Mouse (Mus musculus) layer of hippocampus, postnatal 10 days (tissue): ENCODE data around the gene Dpp8. TPM values are rescaled to one million over a fixed set of nuclear protein-coding genes. Genes with fewer than 3 reads are reported as not detected.
A peak's percentile ranks its signal among the peaks of the same experiment; 100 is the strongest.
"Not testable (repeated sequence)": the region's sequence is repeated elsewhere in the genome, so short reads cannot be mapped to it uniquely, and the experiment has no call there.

Experiments
- DNase-seq, 2 experiments: peaks; one replicate each; pipeline ENCODE4 v3.0.0; 2021; ENCODE audit warnings: low spot score in 2 of 2
- total RNA-seq, 2 experiments: library from RNA; stranded (reverse); gene quantifications; 2 replicates each; pipeline ENCODE4 v1.2.3; 2021

The Dpp8 gene
- total RNA-seq, 2 experiments from 2014 or later: 134 to 140 TPM

DNA sequence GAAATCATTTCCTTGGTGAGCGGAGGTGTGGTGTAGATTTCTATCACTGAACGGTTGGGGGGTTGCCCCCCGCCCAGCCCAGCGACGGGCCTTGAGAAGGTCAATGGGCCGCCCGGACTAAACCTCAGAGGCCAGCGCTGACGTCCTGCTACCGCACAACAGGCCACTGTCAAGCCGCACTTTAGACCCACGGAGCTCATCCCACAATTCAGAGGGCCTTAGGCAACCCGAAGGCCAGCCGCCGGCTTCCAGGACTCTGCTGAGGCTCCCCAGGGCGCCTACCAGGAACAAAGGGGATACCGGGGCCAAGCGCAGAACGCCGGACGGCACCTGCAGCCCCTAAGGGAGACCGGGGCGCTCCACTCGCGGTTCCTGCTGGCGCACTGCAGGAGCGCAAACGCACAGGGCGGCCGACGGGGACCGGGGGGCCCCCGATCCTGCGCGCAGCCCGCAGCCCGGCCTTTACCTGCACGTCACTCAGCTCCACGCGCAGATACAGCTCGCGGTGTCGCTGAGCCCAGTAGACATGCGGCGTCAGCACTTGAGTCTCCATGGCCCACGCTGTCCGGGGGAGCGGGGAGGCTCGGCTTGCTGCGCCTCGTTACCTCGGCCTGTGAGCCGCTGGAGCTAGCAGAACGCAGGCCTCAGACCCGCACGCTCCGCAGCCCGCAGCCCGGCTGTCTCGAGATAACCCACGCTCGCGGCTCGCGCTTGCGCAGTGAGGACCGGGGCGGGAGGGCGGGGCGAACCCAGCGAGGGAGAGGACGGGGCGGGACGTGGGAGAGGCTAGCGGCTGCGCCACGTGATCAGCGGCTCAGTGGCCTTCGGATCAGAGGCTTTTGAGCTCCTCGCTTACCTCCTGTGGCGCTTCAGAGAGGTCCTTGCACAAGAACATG is 11.0 kb upstream of the Dpp8 start, which contains the start of gene Hacd3:
Gene Hacd3 (minus strand): TSS at position 703 of the 896 bp plus-strand sequence.
- DNase-seq: peak; percentile 86 to 91

DNA sequence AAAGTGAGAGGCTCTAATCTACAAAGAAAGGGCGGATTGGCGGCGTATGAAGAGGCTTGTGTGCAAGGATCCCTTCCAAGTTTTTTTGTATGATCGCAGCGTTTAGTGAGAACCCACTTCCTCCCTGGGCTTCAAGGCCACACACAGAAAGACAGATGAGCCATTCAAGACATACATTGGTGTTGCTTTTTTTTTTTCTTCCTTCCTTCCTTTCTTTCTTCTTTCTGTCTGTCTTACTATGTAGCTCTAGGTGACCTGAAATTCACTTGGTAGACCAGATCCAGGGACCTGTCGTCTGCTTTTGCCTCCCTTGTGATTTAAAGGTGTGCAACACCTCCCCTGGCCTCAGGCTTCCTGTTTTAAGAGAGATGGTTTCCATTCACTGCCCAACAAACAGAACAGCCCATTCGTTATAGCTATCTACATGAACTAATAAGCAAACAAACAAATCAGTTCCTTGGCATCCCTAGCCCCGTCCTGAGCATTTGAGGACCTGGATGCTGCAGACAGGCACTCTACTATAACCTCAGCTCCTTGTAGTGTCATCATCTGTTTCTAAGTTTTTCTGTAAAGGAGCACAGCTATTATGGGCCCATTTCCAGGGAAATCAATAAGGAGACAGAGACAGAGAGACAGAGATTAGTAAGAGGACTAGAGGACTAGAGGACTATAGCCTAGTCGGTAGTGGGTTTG is 10.2 kb upstream of the Dpp8 start:
- no peak for DNase-seq

DNA sequence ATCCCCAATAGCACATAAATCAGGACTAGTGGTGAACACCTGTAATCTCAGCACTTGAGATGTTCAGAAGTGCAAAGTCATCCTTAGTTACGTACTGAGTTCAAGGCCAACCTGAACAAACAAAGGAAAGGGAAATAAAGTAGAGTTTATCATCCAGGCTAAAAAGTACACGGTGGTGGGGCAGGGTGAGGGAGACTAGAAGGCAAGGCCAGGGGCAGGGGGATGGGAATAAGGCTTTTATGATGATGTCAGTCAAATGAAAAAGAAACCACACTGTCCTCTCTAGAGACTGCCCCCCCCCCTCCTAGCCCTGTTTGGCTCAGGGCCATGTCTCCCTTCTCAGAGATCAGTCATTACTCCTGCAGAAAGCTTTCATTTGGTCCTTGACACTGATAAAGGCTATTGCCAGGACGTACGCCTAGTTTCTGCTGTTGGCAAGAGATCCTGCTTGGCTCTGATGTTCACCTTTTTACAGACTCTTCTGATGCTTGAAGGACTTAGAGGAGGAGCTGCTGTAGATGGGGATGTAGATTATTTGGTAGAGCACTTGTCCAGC is 9.6 kb upstream of the Dpp8 start:
- DNase-seq: no peak

DNA sequence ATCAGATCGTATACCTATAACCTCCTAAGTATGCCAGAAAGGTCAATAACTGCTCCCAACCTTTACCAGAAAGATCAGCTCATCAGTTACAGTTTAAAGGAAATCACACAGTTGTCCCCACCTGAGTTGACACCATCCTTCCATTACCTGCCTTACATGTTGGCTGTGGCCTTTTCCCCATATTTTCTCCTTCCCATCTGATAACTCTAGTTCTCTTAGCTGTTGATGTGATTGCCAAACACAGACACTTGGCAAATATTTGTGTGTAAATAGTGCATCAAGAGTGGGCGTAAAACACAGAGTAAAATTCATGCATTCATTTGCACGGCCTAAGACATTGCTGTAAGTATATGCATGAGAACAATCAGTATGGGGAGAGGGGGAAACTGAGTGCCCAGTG is 8.8 kb upstream of the Dpp8 start:
- no peak for DNase-seq

DNA sequence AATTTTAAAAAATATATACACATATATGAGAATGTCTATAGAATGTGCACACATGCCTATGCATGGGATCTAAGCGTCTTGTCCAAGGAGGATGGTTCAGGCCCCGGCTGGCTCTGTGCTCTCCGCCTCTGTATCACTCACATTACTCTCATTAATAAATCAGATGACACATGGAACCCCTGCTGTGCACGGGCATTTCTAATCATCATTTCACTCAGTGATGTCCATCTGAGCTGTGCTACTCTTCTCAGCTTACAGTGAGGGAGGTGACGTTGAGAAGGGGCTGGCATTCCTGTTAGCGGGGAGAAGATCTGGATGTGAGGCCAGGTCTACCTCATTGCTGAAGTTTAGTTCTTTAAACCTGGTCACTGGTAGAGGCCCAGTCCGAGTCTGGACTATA is 5.0 kb upstream of the Dpp8 start:
- DNase-seq: no peak

DNA sequence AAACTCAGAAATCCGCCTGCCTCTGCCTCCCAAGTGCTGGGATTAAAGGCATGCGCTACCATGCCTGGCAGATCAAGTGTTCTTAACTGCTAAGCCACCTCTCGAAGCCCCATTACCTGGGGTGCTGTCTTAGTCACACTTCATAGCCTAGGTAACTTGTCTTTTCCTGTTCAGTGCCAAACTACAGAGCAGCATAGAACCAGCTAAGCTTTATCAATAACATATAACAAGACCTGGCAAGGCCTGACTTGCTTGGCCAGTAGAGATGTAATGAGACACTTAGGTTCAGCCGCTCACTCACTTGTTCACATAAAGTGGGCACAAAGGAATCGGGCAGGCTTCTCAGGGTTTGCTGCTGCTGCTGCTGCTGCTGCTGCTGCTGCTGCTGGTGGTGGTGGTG is 3.9 kb upstream of the Dpp8 start:
- DNase-seq: no peak

DNA sequence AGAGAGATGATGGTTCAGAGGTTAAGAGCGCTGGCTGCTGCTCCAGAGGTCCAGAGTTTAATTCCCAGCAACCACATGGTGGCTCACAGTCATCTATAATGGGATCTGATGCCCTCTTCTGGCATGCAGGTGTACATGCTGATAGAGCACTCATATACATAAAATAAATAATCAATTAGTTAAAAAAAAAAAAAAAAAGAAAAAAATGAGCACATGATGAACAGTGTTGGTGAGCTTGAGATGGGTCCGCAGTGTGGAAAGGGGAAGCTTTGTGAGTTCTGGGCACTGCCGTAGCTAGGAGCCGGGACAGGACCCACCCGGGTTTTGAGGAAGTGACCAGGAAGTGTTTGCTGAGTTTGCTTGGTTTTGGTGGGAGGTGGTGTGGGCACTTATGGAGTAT is 859 bp upstream of the Dpp8 start:
- DNase-seq: not testable (repeated sequence)

DNA sequence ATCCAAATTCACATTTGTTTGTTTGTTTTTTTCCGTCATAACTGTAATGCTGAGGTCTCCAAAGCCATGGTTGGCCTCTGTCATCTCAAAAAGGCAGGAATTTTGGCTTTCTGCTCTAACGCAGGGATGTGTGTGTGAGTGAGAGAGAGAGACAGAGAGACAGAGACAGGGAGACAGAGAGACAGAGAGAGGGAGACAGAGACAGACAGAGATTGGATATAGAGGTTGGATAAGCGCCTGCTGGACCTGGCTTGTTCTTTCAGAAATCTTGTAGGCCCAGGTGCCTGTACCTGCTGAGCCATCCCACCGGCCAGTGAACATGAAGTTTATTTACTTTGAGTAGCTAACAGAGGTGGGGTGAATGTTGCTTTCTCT is 333 bp upstream of the Dpp8 start:
- no peak for DNase-seq

DNA sequence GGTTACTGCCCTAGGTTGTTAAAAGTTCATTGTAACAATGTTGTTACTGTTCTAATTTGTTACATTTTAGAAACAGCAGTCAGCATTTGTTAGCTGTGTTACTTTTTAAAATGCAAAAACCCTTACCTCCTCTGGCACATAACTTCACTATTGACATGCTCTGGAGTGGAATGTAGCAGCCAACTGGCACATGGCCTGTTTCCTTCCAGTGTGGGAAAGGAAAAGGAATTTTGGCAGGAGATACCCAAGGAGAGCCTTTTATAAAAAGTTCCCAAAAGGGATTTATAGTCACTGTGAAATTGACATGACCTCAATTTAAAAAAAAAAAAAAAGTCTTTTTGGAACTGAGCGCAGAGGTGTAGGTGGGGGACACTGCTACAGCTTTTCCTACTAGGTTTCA is 4.2 kb downstream of the Dpp8 start:
- DNase-seq: peak in 1 of 2 experiments; percentile 33

DNA sequence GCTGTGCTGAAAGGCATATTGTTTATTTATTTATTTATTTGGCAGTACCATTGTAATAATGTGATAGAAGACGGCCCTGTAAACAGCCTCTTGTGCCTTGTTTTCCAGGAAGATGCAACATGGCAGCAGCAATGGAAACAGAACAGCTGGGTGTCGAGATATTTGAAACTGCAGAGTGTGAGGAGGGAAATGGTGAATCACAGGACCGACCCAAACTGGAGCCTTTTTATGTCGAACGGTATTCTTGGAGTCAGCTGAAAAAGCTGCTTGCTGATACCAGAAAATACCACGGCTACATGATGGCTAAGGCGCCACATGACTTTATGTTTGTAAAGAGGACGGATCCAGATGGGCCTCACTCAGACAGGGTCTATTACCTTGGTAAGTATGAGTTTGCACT is 4.6 kb downstream of the Dpp8 start:
- DNase-seq: no peak

DNA sequence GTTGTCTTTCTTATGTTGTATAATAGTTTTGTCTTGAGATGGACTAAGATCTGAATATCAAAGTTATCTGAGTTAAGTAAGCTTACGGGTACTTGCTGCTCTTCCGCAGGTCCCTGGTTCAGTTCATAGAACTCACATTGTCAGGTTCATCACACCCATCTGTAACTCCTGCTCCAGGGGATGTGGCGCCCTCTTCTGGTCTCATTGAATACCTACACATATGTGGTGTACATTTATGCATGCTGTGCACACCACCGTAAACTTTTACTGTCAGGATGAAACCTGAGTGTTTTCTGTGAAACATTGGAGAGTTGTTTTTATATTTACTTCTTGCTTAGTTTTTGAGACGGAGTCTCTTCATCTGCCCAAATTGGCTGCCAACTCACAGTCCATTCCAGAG is 9.2 kb downstream of the Dpp8 start:
- no peak for DNase-seq

DNA sequence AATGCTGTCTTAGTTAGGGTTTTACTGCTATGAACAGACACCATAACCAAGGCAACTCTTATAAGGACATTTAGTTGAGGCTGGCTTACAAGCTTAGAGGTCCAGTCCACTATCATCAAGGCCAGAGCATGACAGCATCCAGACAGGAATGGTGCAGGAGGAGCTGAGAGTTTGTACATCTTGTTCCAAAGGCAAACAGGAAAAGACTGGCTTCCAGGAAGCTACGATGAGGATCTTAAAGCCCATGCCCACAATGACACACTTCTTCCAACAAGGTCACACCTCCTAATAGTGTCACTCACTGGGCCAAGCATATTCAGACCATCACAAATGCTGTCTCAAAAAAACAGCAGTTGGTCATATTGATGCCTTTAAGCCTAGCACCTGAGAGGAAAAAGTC is 14.8 kb downstream of the Dpp8 start:
- DNase-seq: no peak

DNA sequence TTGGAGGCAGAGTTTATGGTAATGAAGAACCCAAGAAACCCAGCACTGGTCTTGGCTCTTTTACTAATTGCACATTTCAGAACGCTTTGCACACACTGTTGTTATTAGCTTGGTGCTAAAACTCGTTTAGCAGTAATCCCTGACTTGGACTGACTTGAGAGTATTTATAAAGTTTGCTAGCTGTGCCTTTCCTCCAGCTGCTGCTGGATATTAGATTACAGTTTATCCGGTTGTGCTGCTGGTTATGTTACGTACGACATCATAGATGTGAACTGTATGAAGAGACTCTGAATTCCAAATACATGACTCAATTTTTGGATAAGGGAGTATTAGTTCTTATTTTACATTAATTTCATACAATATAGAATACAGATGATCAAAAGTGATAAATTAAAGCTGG is 17.2 kb downstream of the Dpp8 start:
- no peak for DNase-seq

DNA sequence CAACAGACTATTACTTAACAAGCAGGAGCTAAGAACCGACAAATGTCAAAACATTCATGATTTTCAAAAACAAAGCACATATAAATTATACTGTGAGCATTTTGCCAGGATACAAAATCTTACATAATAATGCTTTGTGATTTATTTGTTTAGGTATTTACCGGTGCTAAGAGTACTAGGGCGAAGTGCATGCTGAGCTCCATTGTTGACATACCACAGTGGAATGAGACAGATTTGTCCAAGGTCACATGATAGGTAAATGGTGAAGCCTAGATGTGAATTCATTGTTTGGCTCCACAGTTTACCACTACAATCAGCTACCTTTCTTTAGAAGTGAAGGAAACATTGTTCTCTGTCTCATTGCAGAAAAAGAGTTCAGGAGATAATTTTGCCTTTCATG is 18.8 kb downstream of the Dpp8 start:
- no peak for DNase-seq

DNA sequence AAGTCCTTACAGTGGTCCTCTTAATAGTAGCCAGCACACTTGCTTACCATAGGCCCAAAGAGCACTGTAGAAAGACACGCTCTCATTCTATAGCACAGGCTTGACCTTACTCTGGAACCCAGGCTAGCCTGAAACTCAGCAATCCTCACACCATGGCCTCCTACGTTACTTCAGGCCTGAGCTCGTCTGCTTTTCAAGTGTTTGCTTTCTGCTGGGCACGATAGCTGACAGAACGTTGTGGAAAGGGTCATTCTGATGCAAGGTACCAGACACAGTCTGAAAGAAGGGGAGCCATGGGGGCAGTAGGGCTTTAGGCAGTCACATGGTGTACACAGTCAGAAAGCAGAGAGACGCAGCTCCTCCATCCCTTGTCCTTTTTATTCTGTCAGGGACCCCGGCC is 32.0 kb downstream of the Dpp8 start:
- DNase-seq: no peak

DNA sequence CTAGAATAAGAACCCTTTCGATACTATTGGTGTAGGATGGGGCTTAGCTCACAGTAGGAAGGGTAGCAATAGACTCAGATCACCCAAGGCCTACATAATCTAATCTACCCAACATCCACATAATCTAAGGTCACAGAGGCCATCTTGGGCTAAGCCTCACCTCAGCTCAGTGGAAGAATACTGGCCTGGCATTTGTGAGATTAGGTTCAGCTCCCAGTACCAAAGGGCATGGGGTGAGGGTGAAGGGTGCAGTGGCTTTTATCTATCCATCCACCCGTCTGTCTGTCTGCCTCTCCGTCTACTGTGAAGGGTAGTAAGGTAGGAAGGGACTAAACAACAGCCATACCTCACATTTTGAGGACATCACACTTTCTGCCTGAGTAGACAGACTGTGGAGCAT is 38.4 kb downstream of the Dpp8 start:
- no peak for DNase-seq

DNA sequence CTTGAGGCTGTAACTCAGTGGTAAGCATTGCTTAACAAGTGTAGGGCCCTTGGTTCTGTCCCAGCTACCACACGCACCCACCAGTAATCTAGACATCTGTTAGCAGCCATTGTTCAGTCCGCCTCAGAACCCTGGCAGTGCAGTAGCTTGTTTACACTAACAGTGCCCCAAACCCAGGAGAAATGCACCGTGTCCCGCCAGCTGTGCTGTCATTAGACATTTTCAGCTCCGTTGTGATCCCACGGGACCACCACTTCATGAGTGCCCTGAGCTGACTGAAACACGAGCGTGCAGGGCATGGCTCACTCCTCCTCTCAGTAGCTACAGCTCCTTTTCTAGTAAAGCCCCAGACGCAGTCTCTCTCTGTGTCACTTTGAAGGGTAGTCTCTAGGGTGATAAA is 41.3 kb downstream of the Dpp8 start:
- no peak for DNase-seq

DNA sequence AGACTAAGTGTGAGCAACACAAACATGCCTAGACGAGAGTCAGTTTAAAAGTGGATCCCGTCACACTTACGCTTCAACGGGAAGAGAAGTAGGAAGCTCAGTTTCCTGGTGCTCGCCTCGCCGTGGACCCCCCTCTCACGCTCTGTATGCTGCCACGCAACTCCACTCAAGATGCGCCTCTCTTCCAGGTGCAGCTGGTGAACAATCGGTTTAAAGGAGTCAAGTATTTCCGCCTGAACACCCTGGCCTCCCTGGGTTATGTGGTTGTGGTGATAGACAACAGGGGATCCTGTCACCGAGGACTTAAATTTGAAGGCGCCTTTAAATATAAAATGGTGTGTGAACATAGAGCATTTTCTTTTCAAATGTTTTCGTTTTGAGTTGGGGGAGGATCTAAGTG is 42.0 kb downstream of the Dpp8 start:
- no peak for DNase-seq

DNA sequence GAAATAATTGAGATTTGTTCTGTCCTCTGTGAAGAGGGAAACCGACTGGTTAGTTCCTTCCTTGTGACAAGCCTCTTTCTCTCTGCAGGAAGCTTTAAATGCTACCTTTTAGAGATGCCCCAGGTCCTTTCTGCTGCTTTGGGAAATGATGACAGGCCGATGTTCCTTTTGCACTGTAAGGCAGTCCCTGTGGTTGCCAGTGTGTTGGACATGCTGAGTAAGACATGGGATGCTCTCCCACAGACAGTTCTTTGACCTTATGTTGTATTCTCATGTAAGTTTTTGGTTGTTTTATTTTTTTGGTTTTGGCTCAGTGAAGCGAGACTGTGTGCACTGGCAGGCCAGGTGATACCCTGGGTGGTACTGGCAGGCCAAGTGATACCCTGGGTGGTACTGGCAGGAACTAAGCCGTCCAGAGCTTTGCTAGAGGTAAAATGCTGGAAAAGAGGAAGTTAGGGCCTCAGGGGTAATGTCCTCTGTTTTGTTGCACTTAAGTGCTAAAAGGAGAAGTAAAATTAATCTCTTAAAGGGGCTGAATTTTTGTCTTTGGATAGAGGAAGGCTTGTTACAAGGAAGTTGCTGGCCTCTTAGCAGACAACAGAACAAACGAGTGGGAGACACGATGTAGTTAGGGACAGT is 42.8 kb downstream of the Dpp8 start:
- DNase-seq: no peak

DNA sequence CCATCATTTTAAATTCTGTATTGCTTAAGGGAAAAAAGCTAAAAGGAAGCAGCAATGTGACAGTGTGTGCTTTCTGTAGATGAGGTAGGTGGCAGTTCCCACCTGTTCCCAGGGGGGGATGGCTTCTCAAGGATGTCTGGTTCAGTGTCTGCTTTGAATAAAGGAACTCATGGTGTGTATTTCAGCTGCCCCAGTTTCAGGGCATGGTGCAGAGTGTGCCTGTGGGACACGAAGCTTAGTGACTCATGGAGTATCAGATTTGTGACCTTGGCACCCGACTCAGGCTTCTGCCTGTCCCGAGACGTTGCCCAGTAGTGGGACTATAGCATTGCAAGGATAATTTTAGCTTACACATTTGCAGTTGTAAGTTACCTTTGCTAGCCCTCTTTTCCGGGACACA is 45.3 kb downstream of the Dpp8 start:
- DNase-seq: no peak

DNA sequence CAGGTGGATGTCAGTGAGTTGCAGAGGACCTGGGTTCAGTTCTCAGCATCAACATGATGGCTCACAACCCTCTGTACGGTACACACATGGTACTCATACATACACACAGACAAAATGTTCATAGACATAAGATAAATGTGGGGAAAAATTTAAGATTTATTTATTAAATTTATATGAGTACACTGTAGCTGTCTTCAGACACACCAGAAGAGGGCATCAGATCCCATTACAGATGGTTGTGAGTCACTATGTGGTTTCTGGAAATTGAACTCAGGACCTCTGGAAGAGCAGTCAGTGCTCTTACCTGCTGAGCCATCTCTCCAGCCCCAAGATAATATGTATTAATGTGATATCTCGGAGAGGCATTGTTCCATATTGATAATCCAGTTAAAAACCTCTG is 47.9 kb downstream of the Dpp8 start:
- DNase-seq: not testable (repeated sequence)
